Mouse (Mus musculus): ENCODE measurements around the gene Olfr497.

Gene Olfr497

DNA sequence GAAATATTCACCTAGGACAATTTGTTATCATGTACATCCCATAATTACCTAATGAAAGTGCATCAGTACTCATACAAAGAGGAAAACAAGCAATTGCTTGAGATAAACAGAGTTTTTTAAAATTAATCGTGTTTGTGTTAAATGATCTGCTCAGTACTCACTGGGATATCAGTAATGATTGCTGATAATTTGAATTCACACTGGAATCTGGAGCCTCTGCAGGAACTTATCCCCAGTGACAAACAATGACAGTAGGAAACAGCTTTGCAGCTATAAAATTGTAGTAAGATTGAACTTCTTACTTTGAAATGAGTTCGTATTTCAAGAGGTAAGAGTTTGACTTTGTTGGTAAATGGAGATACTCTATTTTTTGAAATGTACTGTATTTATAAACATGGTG, at the start of gene Olfr497:
Olfr497 (plus strand) TSS at position 301 of the 400 bp plus-strand sequence.
- no peak for DNase-seq (ENCODE audit: low read depth)

- no peak for DNase-seq (ENCODE audit: low read depth)
These were observed 27.4 kb upstream of the Olfr497 start, which contains the start of gene Olfr495 for GRCm38 (mm10) chr7:108392867-108393266. Gene Olfr495 (plus strand): TSS chr7:108393167.

- DNase-seq (ENCODE audit: low read depth): no peak
These were observed 44.8 kb downstream of the Olfr497 start, which contains the start of gene Olfr498 for GRCm38 (mm10) chr7:108465026-108465425. Gene Olfr498 (plus strand): TSS chr7:108465326.

Data from c-Kit-positive CD71-negative TER-119-negative erythroid progenitor cells, embryonic 14.5 days (primary cell).